Mouse (Mus musculus): ENCODE results near the gene Cep97.

DNA sequence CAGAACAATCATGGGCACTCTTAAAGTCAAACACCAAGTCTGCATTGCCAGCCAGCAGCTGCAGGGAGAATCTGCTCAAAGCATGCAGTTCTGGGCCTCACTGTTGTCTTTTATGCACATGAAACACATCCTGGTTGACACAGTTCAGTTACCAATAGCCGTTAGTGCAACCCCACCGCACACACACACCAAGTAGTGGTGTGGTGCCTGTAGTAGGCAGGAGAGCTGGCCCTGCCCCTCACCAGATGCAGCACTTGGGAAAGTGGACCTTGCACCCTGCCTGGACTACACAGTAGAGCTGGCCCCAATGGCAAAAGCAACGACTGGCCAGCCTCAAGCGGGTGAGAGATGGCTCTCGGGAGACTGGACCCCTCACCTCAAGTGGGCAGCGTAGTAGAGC, 5.0 kb upstream of the Cep97 start:
- TF ChIP-seq CTCF (IDR thresholded peaks at IDR 0.05; ENCODE audit: borderline replicate concordance, extremely low read depth, insufficient read depth, insufficient read length) = no peak
- no peak for TF ChIP-seq POLR2A (IDR thresholded peaks at IDR 0.05; ENCODE audit: borderline replicate concordance, extremely low read depth, insufficient read depth, insufficient read length, poor library complexity, severe bottlenecking)

Measured in brain, embryonic 14.5 days (tissue).